Mouse (Mus musculus) frontal cortex, adult 2 months (tissue): Measurements from ENCODE around the gene Ubl5. TPM values are rescaled to one million over a fixed set of nuclear protein-coding genes. Genes with fewer than 3 reads are reported as not detected.

Experiments
- DNase-seq, 2 experiments: peaks; one replicate each; pipeline ENCODE4 v3.0.0; 2022; ENCODE audit warnings: low spot score in 1 of 2; ENCODE audit errors: extremely low spot score in 1 of 2
- polyA plus RNA-seq: library from polyadenylated mRNA; depleted of rRNA; stranded (reverse); fragments of >200 nt; gene quantifications from 2 replicates; pipeline ENCODE4 v1.2.3, GENCODE M21; 2012; rRNA removed

The Ubl5 gene
- polyA plus RNA-seq, 1 experiment = 497 TPM

- DNase-seq = no peak
These were observed 52.1 kb downstream of the Ubl5 start for GRCm38 (mm10) chr9:20694721-20695235.

- no peak for DNase-seq
These were observed 53.5 kb downstream of the Ubl5 start for GRCm38 (mm10) chr9:20696107-20696712.

Other genes starting within 250 kb of the Ubl5 start
- gene Zfp26, start 182.7 kb upstream of the Ubl5 start, polyA plus RNA-seq = 9.2 and 10.7 TPM in 2 replicates
- 17.3 and 20.1 TPM in 2 replicates for gene Zfp426, start 150.1 kb upstream of the Ubl5 start, polyA plus RNA-seq
- 21.9 and 22.1 TPM in 2 replicates for gene Zfp266, start 121.5 kb upstream of the Ubl5 start, polyA plus RNA-seq
- gene Zfp846, start 61.6 kb upstream of the Ubl5 start, polyA plus RNA-seq = 13.4 and 15.2 TPM in 2 replicates
- 29.3 and 29.9 TPM in 2 replicates for gene Fbxl12, start 1.9 kb downstream of the Ubl5 start, polyA plus RNA-seq
- 38.9 and 42.4 TPM in 2 replicates for gene Pin1, start 9.2 kb downstream of the Ubl5 start, polyA plus RNA-seq
- gene Olfm2, start 103.5 kb downstream of the Ubl5 start, polyA plus RNA-seq = 126 and 152 TPM in 2 replicates
- 1.7 and 2.5 TPM in 2 replicates for gene Col5a3, start 172.2 kb downstream of the Ubl5 start, polyA plus RNA-seq
- not detected in 2 replicates for gene Rdh8, start 175.6 kb downstream of the Ubl5 start, polyA plus RNA-seq
- gene A230050P20Rik, start 225.8 kb downstream of the Ubl5 start, polyA plus RNA-seq = 227 and 254 TPM in 2 replicates
- gene Angptl6, start 236.8 kb downstream of the Ubl5 start, polyA plus RNA-seq = 11.5 and 13.6 TPM in 2 replicates
- gene Ppan, start 245.3 kb downstream of the Ubl5 start, polyA plus RNA-seq = 48.3 and 49.1 TPM in 2 replicates